Mouse (Mus musculus): ENCODE measurements around the gene Cenpe. TPM values are rescaled to one million over a fixed set of nuclear protein-coding genes. Genes with fewer than 3 reads are reported as not detected.

Cenpe gene
- polyA plus RNA-seq, 1 experiment from 2014 or later: 48.6 TPM

DNA sequence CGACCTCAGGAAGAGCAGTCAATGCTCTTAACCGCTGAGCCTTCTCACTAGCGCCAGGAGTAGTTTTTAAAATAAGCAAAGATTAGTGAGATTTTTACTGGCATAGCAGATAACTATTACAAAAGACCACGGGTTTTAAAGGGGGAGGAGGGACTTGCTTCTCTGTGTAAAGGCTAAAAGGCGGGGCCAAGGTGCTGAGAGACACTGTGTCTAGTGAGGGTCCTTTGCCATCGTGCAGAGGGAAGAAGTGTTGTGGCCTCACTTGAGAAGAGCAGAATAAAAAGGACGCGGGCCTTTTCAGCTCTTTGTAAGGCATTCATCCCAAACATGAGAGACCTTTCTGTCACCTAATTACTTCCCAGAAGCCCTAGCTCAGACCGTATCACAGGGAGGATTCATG, 92.2 kb downstream of the Cenpe start:
- no peak overlapping the region for H3K4me3 ChIP-seq (ENCODE audit: low read depth, low read length)
- ATAC-seq (ENCODE audit: insufficient number of reproducible peaks, low FRiP score, low TSS enrichment, low read depth): no peak
- DNase-seq (ENCODE audit: low spot score): no peak
- no peak overlapping the region for H3K27ac ChIP-seq (replicated peaks; ENCODE audit: low read depth, low read length)
- no peaks in the 10 kb centered on the region for H3K36me3 ChIP-seq (ENCODE audit: control insufficient read depth, insufficient read depth, low read length)
- H3K9me3 ChIP-seq (ENCODE audit: control insufficient read depth, low read length): no peaks in the 10 kb centered on the region
- no peaks in the 10 kb centered on the region; the same call in 1 of the 2 replicates for H3K4me1 ChIP-seq (ENCODE audit: control insufficient read depth, insufficient read depth, low read length)
- H3K27me3 ChIP-seq (ENCODE audit: control insufficient read depth, insufficient read depth, low read length): no peaks in the 10 kb centered on the region
- no peak overlapping the region for H3K9ac ChIP-seq (ENCODE audit: low read length)
- no peak overlapping the region for H3K4me2 ChIP-seq (ENCODE audit: low read depth, severe bottlenecking)
- 38% methylated on average over 9 of the region's 9 CpGs for WGBS

DNA sequence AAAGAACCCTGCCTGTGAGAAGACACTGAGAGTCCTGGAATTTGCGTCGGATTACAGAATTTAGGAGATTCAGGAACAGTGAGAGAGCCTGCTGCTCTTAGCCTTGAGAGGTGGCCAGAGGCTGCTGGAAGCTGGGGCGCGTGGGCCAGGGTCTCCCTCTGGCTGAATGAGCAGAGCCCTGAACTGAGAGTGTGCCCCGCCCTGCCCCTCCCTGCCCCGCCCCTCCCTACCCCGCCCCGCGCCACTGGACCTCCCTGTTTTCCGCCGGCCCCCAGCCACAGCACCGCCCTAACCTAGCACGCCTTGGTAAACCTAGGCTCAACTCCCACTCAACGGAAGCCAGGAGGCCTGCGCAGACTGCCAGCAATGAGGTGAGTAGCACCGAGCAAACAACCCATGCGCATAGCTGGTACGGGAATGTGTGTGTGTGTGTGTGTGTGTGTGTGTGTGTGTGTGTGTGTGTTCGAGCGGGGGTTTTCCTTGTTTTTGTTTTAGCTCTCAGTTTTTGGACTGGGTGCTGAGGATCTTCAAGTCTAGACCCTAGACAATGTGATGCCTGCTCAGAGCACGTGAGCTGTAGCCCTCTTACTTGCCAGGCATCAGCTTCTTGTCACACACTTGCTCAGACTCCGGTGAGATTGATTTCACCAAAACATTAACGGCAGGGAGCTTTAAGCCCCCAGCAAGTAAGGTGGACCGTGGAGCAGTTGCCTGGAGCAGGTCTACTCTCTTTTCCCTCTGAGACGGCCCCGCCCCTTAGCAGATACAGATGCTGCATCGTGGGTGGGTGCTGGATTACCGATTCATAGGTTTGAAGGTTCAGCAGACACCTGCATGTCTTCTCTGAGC, 95.3 kb downstream of the Cenpe start, which contains the start of gene Slc9b2:
Gene Slc9b2, plus strand, starts transcription at position 290 of the 849 bp plus-strand sequence.
- Histone ChIP-seq H3K27ac (replicated peaks; ENCODE audit: low read depth, low read length) (no peak within 1 kb of the TSS), H3K4me1 (ENCODE audit: control insufficient read depth, insufficient read depth, low read length) (no peaks in the 10 kb centered on the region; the same call in 1 of the 2 replicates), H3K27me3 (ENCODE audit: control insufficient read depth, insufficient read depth, low read length) (no peaks in the 10 kb centered on the region), H3K4me3 (ENCODE audit: low read depth, low read length) (peak within 1 kb of the TSS; percentile 23), H3K9me3 (ENCODE audit: control insufficient read depth, low read length) (no peaks in the 10 kb centered on the region), H3K4me2 (ENCODE audit: low read depth, severe bottlenecking) (peak within 1 kb of the TSS; percentile 46), H3K9ac (ENCODE audit: low read length) (peak within 1 kb of the TSS; percentile 34; the same call in 1 of the 2 replicates), H3K36me3 (ENCODE audit: control insufficient read depth, insufficient read depth, low read length) (no peaks in the 10 kb centered on the region)
- ATAC-seq (ENCODE audit: insufficient number of reproducible peaks, low FRiP score, low TSS enrichment, low read depth): peak; percentile 88
- DNase-seq (ENCODE audit: low spot score): peak; percentile 70
- 12% methylated on average over 26 of the region's 28 CpGs for WGBS

DNA sequence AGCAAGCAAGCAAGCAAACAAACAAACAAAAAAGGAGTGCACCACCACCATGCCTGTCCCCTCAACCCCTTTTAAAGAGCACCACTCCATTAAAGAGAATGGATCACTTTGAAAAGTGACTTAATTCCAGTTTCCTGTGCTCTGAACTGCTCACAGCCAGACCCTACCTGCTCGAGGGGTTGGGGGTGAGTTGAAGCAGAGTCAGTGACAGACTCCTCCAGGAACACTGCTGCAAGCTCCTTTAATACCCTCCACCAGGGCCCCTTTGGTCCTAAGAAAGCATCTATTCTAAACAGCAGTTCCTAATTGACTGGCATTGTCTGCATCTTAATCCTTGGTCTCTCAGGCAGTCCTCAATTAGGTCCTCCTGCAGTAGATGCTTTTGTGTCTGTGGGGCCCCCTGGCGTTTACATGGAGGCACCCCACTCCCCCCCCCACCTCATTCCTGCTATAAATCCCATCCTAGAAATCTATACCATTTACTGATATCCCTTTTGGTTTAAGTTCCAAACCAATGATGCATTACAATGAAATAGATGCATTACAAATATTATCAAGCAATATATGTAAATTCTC, 100.7 kb downstream of the Cenpe start:
- DNase-seq (ENCODE audit: low spot score) (no peak), ATAC-seq (ENCODE audit: insufficient number of reproducible peaks, low FRiP score, low TSS enrichment, low read depth) (no peak)
- 36% methylated on average over 2 of the region's 2 CpGs for WGBS
- Histone ChIP-seq H3K9me3 (ENCODE audit: control insufficient read depth, low read length) (no peaks in the 10 kb centered on the region; the same call in 1 of the 2 replicates), H3K4me2 (ENCODE audit: low read depth, severe bottlenecking) (no peak overlapping the region), H3K27me3 (ENCODE audit: control insufficient read depth, insufficient read depth, low read length) (no peaks in the 10 kb centered on the region), H3K36me3 (ENCODE audit: control insufficient read depth, insufficient read depth, low read length) (no peaks in the 10 kb centered on the region), H3K4me3 (ENCODE audit: low read depth, low read length) (no peak overlapping the region), H3K9ac (ENCODE audit: low read length) (no peak overlapping the region), H3K27ac (replicated peaks; ENCODE audit: low read depth, low read length) (no peak overlapping the region), H3K4me1 (ENCODE audit: control insufficient read depth, insufficient read depth, low read length) (no peaks in the 10 kb centered on the region)

DNA sequence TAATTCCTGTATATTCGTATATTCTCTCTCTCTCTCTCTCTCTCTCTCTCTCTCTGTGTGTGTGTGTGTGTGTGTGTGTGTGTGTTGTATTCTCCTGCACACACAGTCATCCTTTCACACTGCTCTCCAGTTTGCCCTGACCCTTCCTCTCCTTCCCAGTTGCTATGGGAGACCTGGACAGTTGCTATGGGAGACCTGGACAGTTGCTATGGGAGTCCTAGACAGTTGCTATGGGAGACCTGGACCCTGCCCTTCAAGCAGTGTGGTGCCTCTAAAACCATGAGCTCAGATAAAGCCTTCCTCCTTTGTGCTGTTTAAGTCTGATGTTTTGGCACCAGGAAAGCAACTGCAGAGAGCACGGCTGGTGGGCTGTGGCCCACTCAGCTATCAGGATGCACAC, 101.4 kb downstream of the Cenpe start:
- H3K9ac ChIP-seq (ENCODE audit: low read length): no peak overlapping the region
- H3K4me3 ChIP-seq (ENCODE audit: low read depth, low read length): no peak overlapping the region
- H3K27ac ChIP-seq (replicated peaks; ENCODE audit: low read depth, low read length): no peak overlapping the region
- no peaks in the 10 kb centered on the region for H3K36me3 ChIP-seq (ENCODE audit: control insufficient read depth, insufficient read depth, low read length)
- DNase-seq (ENCODE audit: low spot score) (no peak), ATAC-seq (ENCODE audit: insufficient number of reproducible peaks, low FRiP score, low TSS enrichment, low read depth) (no peak)
- H3K4me1 ChIP-seq (ENCODE audit: control insufficient read depth, insufficient read depth, low read length): no peaks in the 10 kb centered on the region
- no peaks in the 10 kb centered on the region; the same call in 1 of the 2 replicates for H3K9me3 ChIP-seq (ENCODE audit: control insufficient read depth, low read length)
- WGBS: 85% methylated on average over 2 of the region's 2 CpGs
- H3K27me3 ChIP-seq (ENCODE audit: control insufficient read depth, insufficient read depth, low read length): no peaks in the 10 kb centered on the region
- H3K4me2 ChIP-seq (ENCODE audit: low read depth, severe bottlenecking): no peak overlapping the region

GRCm38 (mm10) chr3:135314811-135315210, 102.5 kb downstream of the Cenpe start:
- Histone ChIP-seq H3K4me3 (ENCODE audit: low read depth, low read length) (no peak overlapping the region), H3K4me1 (ENCODE audit: control insufficient read depth, insufficient read depth, low read length) (no peaks in the 10 kb centered on the region), H3K4me2 (ENCODE audit: low read depth, severe bottlenecking) (no peak overlapping the region), H3K9ac (ENCODE audit: low read length) (no peak overlapping the region), H3K36me3 (ENCODE audit: control insufficient read depth, insufficient read depth, low read length) (no peaks in the 10 kb centered on the region), H3K27me3 (ENCODE audit: control insufficient read depth, insufficient read depth, low read length) (no peaks in the 10 kb centered on the region), H3K27ac (replicated peaks; ENCODE audit: low read depth, low read length) (no peak overlapping the region), H3K9me3 (ENCODE audit: control insufficient read depth, low read length) (no peaks in the 10 kb centered on the region; the same call in 1 of the 2 replicates)
- WGBS: 59% methylated on average over 2 of the region's 2 CpGs
- DNase-seq (ENCODE audit: low spot score): no peak
- ATAC-seq (ENCODE audit: insufficient number of reproducible peaks, low FRiP score, low TSS enrichment, low read depth): 0 out of 2 replicates have a peak, but pooled peaks have one; percentile 31

- H3K27ac ChIP-seq (replicated peaks; ENCODE audit: low read depth, low read length): no peak overlapping the region
- WGBS: 89% methylated on average over 9 of the region's 9 CpGs
- no peak overlapping the region for H3K9ac ChIP-seq (ENCODE audit: low read length)
- no peak for ATAC-seq (ENCODE audit: insufficient number of reproducible peaks, low FRiP score, low TSS enrichment, low read depth)
- H3K4me1 ChIP-seq (ENCODE audit: control insufficient read depth, insufficient read depth, low read length): no peaks in the 10 kb centered on the region
- DNase-seq (ENCODE audit: low spot score): no peak
- no peak overlapping the region for H3K4me3 ChIP-seq (ENCODE audit: low read depth, low read length)
- H3K27me3 ChIP-seq (ENCODE audit: control insufficient read depth, insufficient read depth, low read length): no peaks in the 10 kb centered on the region
- no peaks in the 10 kb centered on the region for H3K36me3 ChIP-seq (ENCODE audit: control insufficient read depth, insufficient read depth, low read length)
- H3K4me2 ChIP-seq (ENCODE audit: low read depth, severe bottlenecking): no peak overlapping the region
- no peaks in the 10 kb centered on the region; the same call in 1 of the 2 replicates for H3K9me3 ChIP-seq (ENCODE audit: control insufficient read depth, low read length)
Measured at GRCm38 (mm10) chr3:135315720-135316425, 103.5 kb downstream of the Cenpe start.

GRCm38 (mm10) chr3:135318331-135318730, 106.0 kb downstream of the Cenpe start:
- Histone ChIP-seq H3K27ac (replicated peaks; ENCODE audit: low read depth, low read length) (no peak overlapping the region), H3K4me2 (ENCODE audit: low read depth, severe bottlenecking) (no peak overlapping the region), H3K9me3 (ENCODE audit: control insufficient read depth, low read length) (no peaks in the 10 kb centered on the region; the same call in 1 of the 2 replicates), H3K9ac (ENCODE audit: low read length) (no peak overlapping the region), H3K4me1 (ENCODE audit: control insufficient read depth, insufficient read depth, low read length) (no peaks in the 10 kb centered on the region), H3K36me3 (ENCODE audit: control insufficient read depth, insufficient read depth, low read length) (no peaks in the 10 kb centered on the region), H3K4me3 (ENCODE audit: low read depth, low read length) (no peak overlapping the region), H3K27me3 (ENCODE audit: control insufficient read depth, insufficient read depth, low read length) (no peaks in the 10 kb centered on the region)
- DNase-seq (ENCODE audit: low spot score): no peak
- ATAC-seq (ENCODE audit: insufficient number of reproducible peaks, low FRiP score, low TSS enrichment, low read depth): no peak
- WGBS: 85% methylated on average over 11 of the region's 11 CpGs

Data from limb, embryonic 11.5 days (tissue).